Mouse (Mus musculus): ENCODE measurements around the gene Tmem254b. TPM values are rescaled to one million over a fixed set of nuclear protein-coding genes. Genes with fewer than 3 reads are reported as not detected.

Gene Tmem254b
- polyA plus RNA-seq (2017; shearing (Covaris generic)): 105 TPM

DNA sequence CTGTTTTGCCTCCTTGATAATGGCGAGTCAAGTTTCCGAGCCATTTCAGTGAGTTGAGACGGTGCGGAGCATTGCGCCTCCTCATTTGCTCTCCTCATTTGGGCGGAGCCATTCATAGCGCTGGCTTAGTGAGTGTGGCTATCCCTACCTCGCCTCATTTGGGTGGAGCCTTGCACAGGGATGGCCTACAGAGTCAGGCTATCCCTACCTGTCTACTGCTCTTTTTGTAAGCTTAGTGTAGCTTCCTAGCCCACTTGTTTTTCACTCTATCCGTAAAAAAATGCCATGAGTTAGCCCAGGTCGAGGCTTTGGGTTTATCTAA lies at the start of gene Tmem254b:
TSS of gene Tmem254b (minus strand) at position 116 of the 322 bp plus-strand sequence.

DNA sequence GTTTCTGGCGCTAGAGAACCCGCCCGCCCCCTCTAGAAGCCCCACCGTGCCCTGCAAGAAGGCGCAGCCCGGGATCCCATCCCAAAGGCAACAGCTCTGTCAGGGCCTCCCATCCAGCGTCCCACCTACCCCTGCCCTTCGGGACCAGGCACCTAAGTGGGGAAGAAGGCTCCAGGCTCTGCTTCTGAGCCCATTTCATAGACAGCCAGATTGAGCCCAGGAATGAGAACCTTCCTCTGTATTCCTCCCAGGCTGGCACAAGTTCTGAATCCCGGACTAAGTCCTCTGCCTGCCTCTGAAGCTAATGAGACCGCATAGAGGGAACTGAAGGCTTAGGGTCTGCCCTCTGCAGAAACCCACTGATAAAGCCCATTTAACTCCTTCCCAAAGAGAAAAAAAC lies 24.5 kb downstream of the Tmem254b start, which contains the start of gene Plac9b:
TSS of gene Plac9b (minus strand) at position 101 of the 400 bp plus-strand sequence.

Other genes starting within 250 kb of the Tmem254b start
- gene Duxbl1, start 228.5 kb downstream of the Tmem254b start, polyA plus RNA-seq (2017; shearing (Covaris generic)): not detected
- gene Gm9780, start 164.3 kb downstream of the Tmem254b start, polyA plus RNA-seq (2017; shearing (Covaris generic)): not detected
- gene Tmem254c, start 139.7 kb downstream of the Tmem254b start, polyA plus RNA-seq (2017; shearing (Covaris generic)): 236 TPM
- not detected for gene Cphx2, start 125.5 kb downstream of the Tmem254b start, polyA plus RNA-seq (2017; shearing (Covaris generic))
- gene Cphx3, start 124.7 kb downstream of the Tmem254b start, polyA plus RNA-seq (2017; shearing (Covaris generic)): not detected
- gene Duxbl2, start 88.7 kb downstream of the Tmem254b start, polyA plus RNA-seq (2017; shearing (Covaris generic)): not detected
- gene Plac9b, start 24.6 kb downstream of the Tmem254b start, polyA plus RNA-seq (2017; shearing (Covaris generic)): not detected
- gene Duxbl3, start 50.9 kb upstream of the Tmem254b start, polyA plus RNA-seq (2017; shearing (Covaris generic)): not detected

All from activated CD4-positive, CD25-positive, alpha-beta regulatory T cell, adult 9 weeks (primary cell).